Mouse (Mus musculus): Measurements from ENCODE around the gene Wdr82.

Wdr82 gene

GRCm38 (mm10) chr9:106170556-106171345, at the start of gene Wdr82:
Wdr82 (plus strand) TSS chr9:106170928.
- DNase-seq (ENCODE audit: low spot score): peak; percentile 85

DNA sequence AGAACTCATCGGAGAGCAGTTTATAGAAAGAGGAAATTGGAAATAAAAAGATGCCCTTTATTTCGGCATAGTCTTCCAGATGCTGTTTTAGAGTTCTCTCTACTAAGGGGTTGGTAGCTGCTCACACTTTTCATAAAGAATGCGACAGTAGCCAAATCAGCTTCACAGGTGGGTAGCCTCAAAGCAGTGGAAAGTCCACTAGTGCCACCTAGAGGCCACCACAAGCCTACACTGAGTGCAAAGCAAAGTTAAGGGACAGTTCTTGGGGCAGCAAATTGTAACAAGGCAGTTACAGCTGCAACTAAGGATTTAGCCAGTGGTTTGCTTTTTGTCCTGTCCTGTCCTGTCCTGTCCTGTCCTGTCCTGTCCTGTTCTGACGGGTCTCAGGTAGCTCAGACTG, 47.1 kb upstream of the Wdr82 start:
- no peak for DNase-seq (ENCODE audit: low spot score)

- DNase-seq (ENCODE audit: low spot score): no peak
These were observed 43.9 kb upstream of the Wdr82 start for GRCm38 (mm10) chr9:106126786-106127251.

- DNase-seq (ENCODE audit: low spot score): no peak
These were observed 41.7 kb upstream of the Wdr82 start for GRCm38 (mm10) chr9:106129072-106129471.

DNA sequence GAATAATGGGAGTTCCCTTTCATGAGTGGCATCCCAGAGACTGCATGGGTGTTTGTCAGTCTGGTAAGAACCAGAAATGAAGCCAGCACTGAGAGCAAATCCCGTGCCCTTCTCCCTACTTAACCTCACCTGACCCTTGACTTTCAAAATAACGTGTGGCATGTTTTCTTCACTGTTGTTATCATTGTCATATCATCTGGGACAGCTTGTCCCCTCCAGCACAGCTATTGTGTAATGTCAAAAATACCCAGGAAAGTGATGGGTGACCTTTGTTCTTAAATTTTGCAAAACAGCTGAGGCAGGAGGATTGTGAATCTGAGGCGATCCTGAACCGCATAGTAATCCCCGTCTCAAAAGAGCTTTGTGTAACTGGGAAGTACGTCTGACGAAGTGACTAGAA, 40.5 kb upstream of the Wdr82 start:
- no peak for DNase-seq (ENCODE audit: low spot score)

DNA sequence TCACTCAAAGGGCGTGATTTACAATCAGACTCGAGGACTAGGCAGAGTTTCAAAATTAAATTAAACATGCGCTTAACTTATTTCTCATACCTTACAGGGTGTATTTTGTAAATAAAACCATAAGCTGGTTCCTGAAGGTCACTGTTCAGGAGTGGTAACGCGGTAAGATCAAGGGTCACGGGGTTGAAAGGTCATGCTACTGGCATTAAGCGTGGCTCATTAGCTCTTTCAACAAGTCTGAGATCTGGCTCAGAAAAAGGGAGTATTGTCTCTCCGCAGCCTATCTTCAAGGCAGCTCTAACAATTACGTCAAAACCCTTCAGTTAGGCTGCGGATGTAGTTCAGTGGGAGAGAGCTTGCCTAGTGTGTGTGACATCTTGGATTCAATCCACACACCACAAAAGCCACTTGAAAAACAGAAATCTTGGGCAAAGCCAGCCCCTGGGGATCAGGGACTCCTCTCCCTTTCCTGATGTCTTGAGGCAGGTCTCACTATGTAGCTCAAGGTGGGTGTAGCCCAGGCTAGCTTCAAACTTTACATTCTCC, 33.0 kb upstream of the Wdr82 start:
- no peak for DNase-seq (ENCODE audit: low spot score)

DNA sequence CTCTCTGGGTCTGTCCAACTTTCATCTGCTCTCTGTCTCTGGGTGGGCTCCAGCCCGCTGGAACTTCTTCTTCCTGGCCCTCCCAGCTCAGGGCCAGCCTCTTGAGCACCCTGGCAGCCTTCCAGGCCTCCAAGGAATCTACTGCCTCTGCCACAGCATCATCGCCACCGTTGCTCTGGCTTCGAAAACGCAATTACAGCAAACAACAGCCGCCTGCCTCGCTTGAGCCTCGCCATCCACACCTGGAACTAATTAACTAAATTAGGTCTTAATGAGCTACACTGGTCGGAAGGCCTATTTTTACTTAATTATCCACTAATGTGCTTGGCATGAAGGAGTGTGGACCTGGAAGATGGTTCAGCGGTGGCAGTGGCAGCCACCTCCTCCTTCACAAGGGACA, 31.0 kb upstream of the Wdr82 start:
- no peak for DNase-seq (ENCODE audit: low spot score)

- no peak for DNase-seq (ENCODE audit: low spot score)
These were observed 28.8 kb upstream of the Wdr82 start for GRCm38 (mm10) chr9:106141955-106142354.

GRCm38 (mm10) chr9:106144176-106144575, 26.6 kb upstream of the Wdr82 start:
- no peak for DNase-seq (ENCODE audit: low spot score)

GRCm38 (mm10) chr9:106145582-106145981, 25.1 kb upstream of the Wdr82 start:
- DNase-seq (ENCODE audit: low spot score): no peak

DNA sequence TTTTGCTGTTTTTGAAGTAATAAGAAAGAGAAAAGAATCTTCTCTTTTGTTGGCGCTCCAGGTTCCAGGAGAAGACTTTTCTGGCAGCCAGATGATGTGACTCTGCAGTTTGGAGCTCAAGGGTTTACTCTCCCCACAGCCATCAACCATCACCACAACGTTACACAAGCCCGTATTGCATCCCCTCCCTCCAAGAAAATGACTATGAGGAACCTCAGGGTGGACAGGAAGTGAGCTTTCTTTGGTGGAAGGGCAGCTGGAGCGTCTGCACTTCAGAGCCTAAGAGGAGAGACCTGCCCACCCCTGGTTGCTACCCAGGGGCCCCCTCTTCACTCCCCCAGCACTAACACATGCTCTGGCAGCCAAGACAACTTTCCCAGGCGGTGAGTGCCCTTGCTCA, 23.4 kb upstream of the Wdr82 start:
- no peak for DNase-seq (ENCODE audit: low spot score)

DNA sequence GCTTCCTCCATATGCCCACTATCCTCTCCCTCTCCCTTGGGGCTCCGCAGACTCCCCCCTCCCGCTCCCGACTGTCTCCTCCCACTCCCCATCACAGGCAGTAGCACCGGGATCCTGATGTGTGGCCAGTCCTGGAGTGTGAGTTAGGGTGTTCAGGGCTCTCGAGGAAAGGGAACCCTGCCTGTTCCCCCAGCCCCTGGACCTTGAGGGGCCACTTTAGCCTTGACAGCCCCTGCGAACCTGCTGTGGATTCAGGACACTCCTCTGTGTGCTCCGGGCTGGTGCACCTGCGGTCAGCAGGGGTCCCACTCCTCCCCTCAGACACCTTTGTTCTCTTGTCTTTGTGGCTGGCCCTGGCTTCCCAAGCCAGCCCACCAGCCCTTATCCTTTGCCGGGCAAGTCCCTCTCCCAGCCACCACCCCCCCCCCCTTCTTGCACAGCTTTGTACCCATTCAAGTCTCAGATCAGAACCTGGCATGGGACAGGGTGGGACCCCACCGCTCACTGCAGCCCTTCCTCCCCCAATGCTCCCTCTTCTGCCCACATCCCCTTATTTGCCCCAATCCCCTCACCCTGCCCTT, 22.8 kb upstream of the Wdr82 start:
- no peak for DNase-seq (ENCODE audit: low spot score)

- no peak for DNase-seq (ENCODE audit: low spot score)
These were observed 22.0 kb upstream of the Wdr82 start for GRCm38 (mm10) chr9:106148541-106149398.

DNA sequence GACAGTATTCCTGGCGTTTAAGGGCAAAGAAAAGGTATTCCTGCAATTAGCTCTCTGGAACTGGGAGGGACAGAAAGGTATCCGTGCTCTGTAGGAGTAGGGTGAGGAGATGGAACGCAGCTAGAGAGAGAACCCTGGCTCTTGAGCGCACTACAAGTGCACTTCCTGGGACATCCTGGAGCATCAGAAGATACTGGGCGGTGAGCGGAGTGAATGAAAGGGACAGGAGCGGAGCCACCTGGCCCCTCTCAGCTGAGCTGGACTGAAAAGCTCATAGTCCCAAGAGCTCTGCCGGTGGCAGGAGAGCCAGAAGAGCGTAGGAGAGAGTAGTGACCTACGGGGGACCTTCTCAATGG, 21.4 kb upstream of the Wdr82 start:
- DNase-seq (ENCODE audit: low spot score): no peak

DNA sequence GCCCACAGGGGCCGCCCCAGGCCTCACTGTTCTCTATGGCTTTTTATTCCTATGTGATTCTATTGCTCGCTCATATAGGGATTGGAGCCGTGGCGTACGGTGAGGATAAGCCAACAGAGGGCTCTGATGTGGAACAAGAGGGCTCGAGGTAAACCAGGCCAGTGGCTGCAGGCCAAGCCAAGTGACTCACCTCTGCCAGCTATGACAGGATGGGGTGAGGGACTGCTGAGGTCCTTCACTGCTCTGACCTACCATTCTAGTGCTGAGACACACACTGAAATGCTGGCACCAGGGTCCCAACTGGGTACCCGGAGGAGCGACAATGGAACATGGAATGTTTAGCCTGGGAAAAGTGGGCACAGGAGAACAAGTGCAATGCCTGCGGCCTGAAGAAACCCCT, 16.6 kb upstream of the Wdr82 start:
- DNase-seq (ENCODE audit: low spot score): no peak

- DNase-seq (ENCODE audit: low spot score): no peak
These were observed 14.3 kb upstream of the Wdr82 start for GRCm38 (mm10) chr9:106156419-106156818.

- DNase-seq (ENCODE audit: low spot score): no peak
These were observed 13.7 kb upstream of the Wdr82 start for GRCm38 (mm10) chr9:106156921-106157622.

DNA sequence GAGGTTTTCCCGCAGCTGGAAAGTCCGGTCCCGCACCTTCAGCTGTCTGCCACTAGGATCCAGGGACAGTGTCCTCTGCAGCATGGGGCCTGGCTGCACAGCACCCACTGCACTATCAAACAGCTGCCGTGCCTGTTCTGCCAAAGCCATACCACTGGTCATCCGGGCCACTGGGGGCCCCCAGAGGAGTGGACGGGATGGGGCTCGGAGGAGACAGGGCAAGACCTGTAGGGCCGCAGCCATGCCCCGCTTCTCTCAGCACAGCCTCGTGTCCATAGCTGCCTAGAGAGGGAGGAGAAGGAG, 13.2 kb upstream of the Wdr82 start:
- DNase-seq (ENCODE audit: low spot score): no peak

- DNase-seq (ENCODE audit: low spot score): no peak
These were observed 12.7 kb upstream of the Wdr82 start, which contains the start of gene Glyctk for GRCm38 (mm10) chr9:106158037-106158491. Glyctk (minus strand) TSS chr9:106158138.

- no peak for DNase-seq (ENCODE audit: low spot score)
These were observed 11.5 kb upstream of the Wdr82 start for GRCm38 (mm10) chr9:106159237-106159636.

GRCm38 (mm10) chr9:106159784-106160301, 10.9 kb upstream of the Wdr82 start:
- DNase-seq (ENCODE audit: low spot score): peak; percentile 85

DNA sequence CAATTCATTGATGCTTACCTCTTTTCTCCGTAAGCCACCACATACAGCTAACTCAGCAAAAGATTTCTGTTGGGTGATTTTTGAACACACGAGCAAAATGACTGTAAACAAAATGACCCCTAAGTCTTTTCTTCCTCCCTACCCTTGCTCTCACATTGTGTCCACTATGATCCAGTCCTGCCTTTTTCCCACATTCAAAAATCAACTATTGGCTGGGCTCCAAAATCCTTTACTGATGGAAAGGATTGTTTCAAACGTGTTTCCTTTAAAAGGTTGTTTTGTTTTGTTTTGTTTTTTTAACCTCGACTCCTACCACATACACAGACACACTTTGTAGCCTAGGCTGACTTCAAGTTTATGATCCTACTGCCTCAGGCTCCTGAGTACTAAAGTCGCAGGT, 10.3 kb upstream of the Wdr82 start:
- no peak for DNase-seq (ENCODE audit: low spot score)

Data from ovary, adult 18-20 months (tissue).